ENCODE assay signal across 9 mouse cellular contexts in genomic region chr16:25064538-25064937, GRCm38 (mm10).
DNase-seq lines count a peak whose midpoint lies in the region; ATAC-seq and TF ChIP-seq lines count a peak whose summit lies in the region.
"Had no signal": no experiment of that assay in that cellular context is flagged by ENCODE, and none has a peak within 500 bp of the region (broad histone marks: within the 10 kb centered on the region; RNA-seq: fewer than 3 reads in every experiment).

No protein-coding gene starts in this region.

- H3K4me3 ChIP-seq in forebrain, embryonic 11.5 days (ENCODE audit: low read depth, low read length), result no peak overlapping the region
- no peak overlapping the region for H3K4me3 ChIP-seq in macrophage (ENCODE audit: inconsistent target)
- H3K4me3 ChIP-seq: heart, embryonic 15.5 days had no signal

- DNase-seq in ES-CJ7 (ENCODE audit: low read depth, low spot score), result peak; percentile 88
- DNase-seq in brain, embryonic 14.5 days (ENCODE audit: low read depth), result peak; percentile 94
- DNase-seq in forebrain, embryonic 11.5 days (ENCODE audit: low spot score), result peak; percentile 88
- DNase-seq in heart, postnatal 36 days, result peak; percentile 90 to 94
- peak; percentile 93 to 94 for DNase-seq in layer of hippocampus, postnatal 10 days (ENCODE audit: low spot score in 2 of 2)
- peak; percentile 87 for DNase-seq in retina, postnatal 7 days (ENCODE audit: low read depth, low spot score)
- peak; percentile 92 for DNase-seq in thymus, postnatal 4 days

- H3K9ac ChIP-seq in forebrain, embryonic 11.5 days (ENCODE audit: low read length), result no peak overlapping the region
- H3K9ac ChIP-seq: heart, embryonic 15.5 days had no signal

- no peaks in the 10 kb centered on the region for H3K79me2 ChIP-seq in macrophage (ENCODE audit: inconsistent target)

- WGBS in forebrain, embryonic 11.5 days, result 17% methylated on average over 4 of the region's 4 CpGs
- 7% methylated on average over 3 of the region's 4 CpGs for WGBS in macrophage (ENCODE audit: missing documents)

- intact Hi-C loops in heart, postnatal 36 days (cut with DNase I), result loop anchor here (1.0 to 10.0 kb wide), 8 partner anchors 107 to 1080 kb away; no protein-coding TSS in a partner anchor

- ATAC-seq in forebrain, embryonic 11.5 days (replicated peaks; ENCODE audit: low FRiP score), result peak; percentile 48

- TF ChIP-seq CTCF in brain, embryonic 14.5 days (IDR thresholded peaks at IDR 0.05; ENCODE audit: borderline replicate concordance, extremely low read depth, insufficient read depth, insufficient read length), result peak; percentile 83

- no peaks in the 10 kb centered on the region for H3K36me3 ChIP-seq in forebrain, embryonic 11.5 days (ENCODE audit: control insufficient read depth, insufficient read depth, low read length)
- H3K36me3 ChIP-seq in macrophage (ENCODE audit: inconsistent target), result no peaks in the 10 kb centered on the region
- H3K36me3 ChIP-seq: heart, embryonic 15.5 days had no signal

- no peak overlapping the region for H3K4me2 ChIP-seq in forebrain, embryonic 11.5 days (ENCODE audit: low read depth, low read length, severe bottlenecking)
- H3K4me2 ChIP-seq: heart, embryonic 15.5 days had no signal

- no peaks in the 10 kb centered on the region for H3K27me3 ChIP-seq in forebrain, embryonic 11.5 days (ENCODE audit: control insufficient read depth, insufficient read depth, low read length)
- H3K27me3 ChIP-seq: heart, embryonic 15.5 days had no signal

- no peak overlapping the region for H3K27ac ChIP-seq in forebrain, embryonic 11.5 days (ENCODE audit: low read depth, low read length)
- peak overlapping the region; percentile 41 for H3K27ac ChIP-seq in macrophage
- H3K27ac ChIP-seq: heart, embryonic 15.5 days had no signal

- no peaks in the 10 kb centered on the region for H3K9me3 ChIP-seq in forebrain, embryonic 11.5 days (ENCODE audit: control insufficient read depth, low read length)
- H3K9me3 ChIP-seq: heart, embryonic 15.5 days had no signal

- no peak for TF ChIP-seq POLR2A in brain, embryonic 14.5 days (IDR thresholded peaks at IDR 0.05; ENCODE audit: borderline replicate concordance, extremely low read depth, insufficient read depth, insufficient read length, poor library complexity, severe bottlenecking)

- peaks cover 5% of the 10 kb centered on the region; the same call in 1 of the 2 replicates for H3K4me1 ChIP-seq in forebrain, embryonic 11.5 days (replicated peaks; ENCODE audit: control insufficient read depth, insufficient read depth, low read length)
